Mouse (Mus musculus): Measurements from ENCODE around the gene Zbtb7b.

GRCm38 (mm10) chr3:89330948-89331347 is 63.6 kb downstream of the Zbtb7b start:
- no peak for TF ChIP-seq POLR2A (IDR thresholded peaks at IDR 0.05; ENCODE audit: borderline replicate concordance, control insufficient read depth, low read depth, low read length)
- TF ChIP-seq CTCF (IDR thresholded peaks at IDR 0.05; ENCODE audit: control insufficient read depth, insufficient read depth, low read length) = no peak

All from bone marrow, adult 2 months (tissue).